Mouse (Mus musculus) CH12.LX (cell line): ENCODE results near the gene Epha3. TPM values are rescaled to one million over a fixed set of nuclear protein-coding genes. Genes with fewer than 3 reads are reported as not detected.

ENCODE experiments used
- DNase-seq: peaks from one replicate; pipeline ENCODE4 v3.0.0-alpha.2; 2013; ENCODE audit errors: extremely low read depth
- H3K27ac ChIP-seq: 2 replicates; pipeline ENCODE4 v1.5.1; 2012; ENCODE audit warnings: low read depth, mild to moderate bottlenecking, control low read depth, moderate library complexity; ENCODE audit not compliant: insufficient read depth
- H3K27me3 ChIP-seq: replicated peaks from 2 replicates; pipeline ENCODE3; 2012; ENCODE audit warnings: inconsistent platforms
- H3K36me3 ChIP-seq, 2 experiments: replicated peaks in 1 of 2; 2 replicates each; pipeline versions ENCODE3 to v1.6.1; 2012; ENCODE audit warnings: inconsistent platforms in 1 of 2, low read length in 1 of 2, mild to moderate bottlenecking in 1 of 2, mixed read lengths in 1 of 2, moderate library complexity in 1 of 2; ENCODE audit not compliant: control insufficient read depth in 1 of 2, insufficient read depth in 1 of 2
- H3K4me1 ChIP-seq, 2 experiments: 2 replicates each; pipeline ENCODE4 v1.6.1; 2012; ENCODE audit warnings: inconsistent platforms in 1 of 2, moderate library complexity in 1 of 2; ENCODE audit not compliant: insufficient read depth in 2 of 2, control insufficient read depth in 1 of 2
- H3K4me2 ChIP-seq: 2 replicates; pipeline ENCODE4 v1.6.1; 2012; ENCODE audit warnings: low read depth, mild to moderate bottlenecking, control low read depth; ENCODE audit not compliant: poor library complexity, insufficient read depth, severe bottlenecking
- H3K4me3 ChIP-seq, 3 experiments: fragments of 150-350 bp in 1 of 3; sonication (generic) in 1 of 3; replicated peaks in 1 of 3; 2 replicates each; pipeline versions ENCODE3 to v1.5.1; 2011 to 2012; ENCODE audit warnings: low read depth in 2 of 3, low read length in 2 of 3, mild to moderate bottlenecking in 2 of 3, moderate library complexity in 2 of 3, control low read depth in 1 of 3, improper control_type of control experiment in 1 of 3, inconsistent platforms in 1 of 3, mixed read lengths in 1 of 3; ENCODE audit not compliant: poor library complexity in 1 of 3
- H3K79me2 ChIP-seq: replicated peaks from 2 replicates; pipeline ENCODE4 v1.6.1; 2012; ENCODE audit warnings: mild to moderate bottlenecking, moderate library complexity; ENCODE audit not compliant: control insufficient read depth, poor library complexity, insufficient read depth, severe bottlenecking; ENCODE audit errors: extremely low read depth
- H3K9ac ChIP-seq: 2 replicates; pipeline ENCODE4 v1.6.1; 2012; ENCODE audit warnings: low read depth, mild to moderate bottlenecking, control low read depth, moderate library complexity; ENCODE audit not compliant: insufficient read depth
- H3K9me3 ChIP-seq: replicated peaks from 2 replicates; pipeline ENCODE3; 2012; ENCODE audit warnings: low read length, inconsistent platforms, mixed read lengths
- BHLHE40 ChIP-seq: IDR thresholded peaks from 2 replicates; pipeline ENCODE4 v1.6.1; 2011; ENCODE audit warnings: mild to moderate bottlenecking, low read depth, low read length, improper control_type of control experiment
- CHD1 ChIP-seq: IDR thresholded peaks from 2 replicates; pipeline ENCODE4 v1.6.1; 2012; ENCODE audit warnings: low read depth, low read length, improper control_type of control experiment, inconsistent platforms
- E2F4 ChIP-seq: IDR thresholded peaks from 2 replicates; pipeline ENCODE4 v1.6.1; 2011; ENCODE audit warnings: low read depth, low read length, improper control_type of control experiment; ENCODE audit not compliant: insufficient replicate concordance
- ELF1 ChIP-seq: IDR thresholded peaks from 2 replicates; pipeline ENCODE4 v1.6.1; 2014; ENCODE audit warnings: low read depth, mild to moderate bottlenecking, inconsistent platforms, low read length, improper control_type of control experiment
- GABPA ChIP-seq: IDR thresholded peaks from 2 replicates; pipeline ENCODE4 v1.6.1; 2012; ENCODE audit warnings: low read depth, low read length, improper control_type of control experiment, inconsistent platforms; ENCODE audit not compliant: insufficient replicate concordance
- HCFC1 ChIP-seq: IDR thresholded peaks from 2 replicates; pipeline ENCODE4 v1.6.1; 2012; ENCODE audit warnings: low read depth, mild to moderate bottlenecking, inconsistent platforms, low read length, improper control_type of control experiment
- MXI1 ChIP-seq: IDR thresholded peaks from 2 replicates; pipeline ENCODE4 v1.6.1; 2011; ENCODE audit warnings: mild to moderate bottlenecking, low read depth, low read length, improper control_type of control experiment
- PAX5 ChIP-seq: IDR thresholded peaks from 2 replicates; pipeline ENCODE4 v1.6.1; 2012; ENCODE audit warnings: low read length, inconsistent platforms, mixed read lengths
- POLR2A ChIP-seq: IDR thresholded peaks from 2 replicates; pipeline ENCODE4 v1.6.1; 2011; ENCODE audit warnings: low read depth, mild to moderate bottlenecking, improper control_type of control experiment, low read length
- POLR2AphosphoS2 ChIP-seq: IDR thresholded peaks from 2 replicates; pipeline ENCODE4 v1.6.1; 2011; ENCODE audit warnings: low read depth, low read length, improper control_type of control experiment
- RCOR1 ChIP-seq: conservative IDR thresholded peaks from 2 replicates; pipeline ENCODE4 v1.6.1; 2012; ENCODE audit warnings: low read depth, mild to moderate bottlenecking, inconsistent platforms, low read length, improper control_type of control experiment
- SIN3A ChIP-seq: IDR thresholded peaks from 2 replicates; pipeline ENCODE4 v1.6.1; 2012; ENCODE audit warnings: low read length, improper control_type of control experiment, inconsistent platforms
- SMC3 ChIP-seq: IDR thresholded peaks from 2 replicates; pipeline ENCODE4 v1.6.1; 2011; ENCODE audit warnings: low read depth, low read length, improper control_type of control experiment
- TBP ChIP-seq: conservative IDR thresholded peaks from 2 replicates; pipeline ENCODE4 v1.6.1; 2011; ENCODE audit warnings: low read depth, low read length, improper control_type of control experiment
- UBTF ChIP-seq: IDR thresholded peaks from 2 replicates; pipeline ENCODE4 v1.6.1; 2012; ENCODE audit warnings: low read depth, mild to moderate bottlenecking, inconsistent platforms, low read length, improper control_type of control experiment, moderate library complexity
- USF1 ChIP-seq: IDR thresholded peaks from 2 replicates; pipeline ENCODE4 v1.6.1; 2014; ENCODE audit warnings: low read depth, mild to moderate bottlenecking, inconsistent platforms, low read length, improper control_type of control experiment
- USF2 ChIP-seq: conservative IDR thresholded peaks from 2 replicates; pipeline ENCODE4 v1.6.1; 2011; ENCODE audit warnings: low read depth, low read length, improper control_type of control experiment
- ZC3H11A ChIP-seq: IDR thresholded peaks from 2 replicates; pipeline ENCODE4 v1.6.1; 2012; ENCODE audit warnings: low read depth, mild to moderate bottlenecking, inconsistent platforms, low read length, improper control_type of control experiment
- ZMIZ1 ChIP-seq: IDR thresholded peaks from 2 replicates; pipeline ENCODE4 v1.6.1; 2012; ENCODE audit warnings: low read depth, mild to moderate bottlenecking, inconsistent platforms, low read length, improper control_type of control experiment
- dilution Hi-C: fragments of 300-500 bp; cut with MboI; formaldehyde crosslinking; loops from 2 replicates; pipeline ENCODE4 v1.14.3; 2020; ENCODE audit warnings: low sequenced_read_pairs; ENCODE audit not compliant: extremely low pct_unique_long_range_greater_than_20kb, extremely low pct_ligation_motif_present
- in situ Hi-C: fragments of 300-500 bp; cut with MboI; formaldehyde crosslinking; loops from 3 replicates; pipeline ENCODE4 v1.14.3; 2019; ENCODE audit warnings: low sequenced_read_pairs, low pct_ligation_motif_present, low pct_unique_long_range_greater_than_20kb, mixed read lengths
- polyA plus RNA-seq: library from polyadenylated mRNA; unstranded; fragments of >175 nt; gene quantifications from 2 replicates; pipeline ENCODE4 v1.2.1, GENCODE M21; 2012; ENCODE audit warnings: low read depth; ENCODE audit not compliant: insufficient read length
- total RNA-seq, 2 experiments: library from RNA; depleted of rRNA; stranded (reverse); fragments of 300-350 nt in 1 of 2; fragments of >200 nt in 1 of 2; gene quantifications; 2 replicates each; pipeline ENCODE4 v1.2.3; 2012 to 2014

The Epha3 gene
- total RNA-seq (2012; rRNA removed) (not detected in 2 replicates), total RNA-seq (2014; rRNA removed) (not detected in 2 replicates), polyA plus RNA-seq (not detected in 2 replicates)

- no peak for DNase-seq
- H3K79me2 ChIP-seq: no peaks in the 10 kb centered on the region
These were observed at the start of gene Epha3 for GRCm38 (mm10) chr16:63863913-63864330. Epha3 (minus strand) TSS chr16:63864175.

DNA sequence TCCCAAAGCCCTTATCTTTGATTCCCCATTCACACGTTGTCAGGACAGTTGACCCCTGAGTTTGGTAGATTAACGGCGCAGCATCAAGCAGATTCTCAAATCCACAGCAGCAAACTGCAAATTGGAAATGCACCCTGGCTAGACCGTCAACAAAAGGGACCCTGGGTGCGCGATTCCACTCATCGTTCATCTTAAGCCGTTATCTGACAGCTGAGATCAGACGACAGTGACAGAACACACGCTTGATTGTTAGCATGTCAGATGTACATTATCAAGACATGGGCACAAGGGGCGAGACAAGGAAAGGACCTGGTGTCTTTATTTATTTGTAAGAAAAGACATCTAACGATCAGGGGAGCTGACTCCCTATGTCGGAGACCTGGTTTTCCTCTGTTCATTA lies 39.5 kb upstream of the Epha3 start:
- no peak overlapping the region for H3K27ac ChIP-seq
- no peak overlapping the region for H3K9ac ChIP-seq
- H3K9me3 ChIP-seq: peaks cover 29% of the 10 kb centered on the region
- no peaks in the 10 kb centered on the region for H3K36me3 ChIP-seq
- H3K4me2 ChIP-seq: no peak overlapping the region
- no peak for TF ChIP-seq USF2
- TF ChIP-seq GABPA: no peak
- TF ChIP-seq TBP: no peak
- no peak overlapping the region for H3K4me3 ChIP-seq
- no peaks in the 10 kb centered on the region for H3K79me2 ChIP-seq
- DNase-seq: no peak
- no peaks in the 10 kb centered on the region for H3K27me3 ChIP-seq
- in situ Hi-C loops: no loop called here
- no peaks in the 10 kb centered on the region for H3K4me1 ChIP-seq
- dilution Hi-C loops: no loop called here

More at GRCm38 (mm10) chr16:63863913-63864330, at the start of gene Epha3:
- H3K4me1 ChIP-seq: no peaks in the 10 kb centered on the region
- H3K36me3 ChIP-seq: no peaks in the 10 kb centered on the region
- H3K4me3 ChIP-seq: no peak within 1 kb of the TSS
- peaks cover 64% of the 10 kb centered on the region for H3K9me3 ChIP-seq
- no peak within 1 kb of the TSS for H3K9ac ChIP-seq
- no peak within 1 kb of the TSS for H3K4me2 ChIP-seq
- in situ Hi-C loops: no loop called here
- no peaks in the 10 kb centered on the region for H3K27me3 ChIP-seq
- TF ChIP-seq TBP (no peak), HCFC1 (no peak), ZC3H11A (no peak)
- TF ChIP-seq, all 38 proteins: peak for 0
- dilution Hi-C loops: no loop called here
- H3K27ac ChIP-seq: no peak within 1 kb of the TSS

DNA sequence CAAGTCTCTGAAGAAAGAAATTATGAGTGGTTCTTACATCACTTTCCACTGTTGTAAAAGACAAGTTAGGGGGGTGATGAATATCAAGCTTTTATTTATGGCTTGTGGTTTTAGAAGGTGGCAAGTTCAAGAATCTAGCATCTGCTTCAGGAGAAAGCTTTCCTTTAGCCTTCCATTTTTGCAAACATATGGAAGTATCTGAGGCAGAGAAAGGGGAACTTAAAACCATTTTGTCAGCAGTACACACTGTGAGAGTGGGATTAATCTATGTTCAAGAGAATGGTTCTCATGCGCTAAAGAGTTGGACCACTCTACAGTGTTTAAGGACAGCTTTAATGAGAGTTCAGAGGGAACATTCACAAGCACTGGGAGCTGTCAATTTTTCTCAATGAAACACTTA lies 17.2 kb upstream of the Epha3 start:
- no peak overlapping the region for H3K4me2 ChIP-seq
- TF ChIP-seq CHD1: no peak
- no peak for TF ChIP-seq HCFC1
- TF ChIP-seq ELF1: no peak
- no peak for TF ChIP-seq RCOR1
- no peak for TF ChIP-seq BHLHE40
- TF ChIP-seq POLR2AphosphoS2: no peak
- TF ChIP-seq SIN3A: no peak
- no peak for TF ChIP-seq POLR2A
- TF ChIP-seq USF2: no peak
- no peak for TF ChIP-seq UBTF
- no peak for TF ChIP-seq USF1
- no peak for TF ChIP-seq ZC3H11A
- no peak for TF ChIP-seq MXI1
- TF ChIP-seq ZMIZ1: no peak
- no peak for TF ChIP-seq PAX5
- TF ChIP-seq E2F4: no peak
- no peak for TF ChIP-seq SMC3
- TF ChIP-seq, all 38 proteins: peak for 0
- H3K4me1 ChIP-seq: no peaks in the 10 kb centered on the region
- dilution Hi-C loops: no loop called here
- H3K9me3 ChIP-seq: peaks cover 26% of the 10 kb centered on the region
- DNase-seq: no peak
- no peaks in the 10 kb centered on the region for H3K27me3 ChIP-seq
- no peak overlapping the region for H3K9ac ChIP-seq
- H3K36me3 ChIP-seq: no peaks in the 10 kb centered on the region
- in situ Hi-C loops: no loop called here
- H3K4me3 ChIP-seq: no peak overlapping the region
- H3K79me2 ChIP-seq: no peaks in the 10 kb centered on the region
- H3K27ac ChIP-seq: no peak overlapping the region
